Mouse (Mus musculus) thymus, postnatal 25 days (tissue): ENCODE measurements around the gene L1td1.
"Not testable (repeated sequence)": the region's sequence is repeated elsewhere in the genome, so short reads cannot be mapped to it uniquely, and the experiment has no call there.

Source experiments
- DNase-seq: peaks from one replicate; pipeline ENCODE4 v3.0.0; 2022

The L1td1 gene

GRCm38 (mm10) chr4:98726590-98727237 is at the start of gene L1td1:
L1td1 (plus strand) TSS chr4:98726734.
- DNase-seq: no peak

- DNase-seq: no peak
These were observed 49.0 kb upstream of the L1td1 start for GRCm38 (mm10) chr4:98677506-98677905.

- DNase-seq: no peak
These were observed 39.8 kb upstream of the L1td1 start for GRCm38 (mm10) chr4:98686678-98687267.

- no peak for DNase-seq
These were observed 38.4 kb upstream of the L1td1 start for GRCm38 (mm10) chr4:98688116-98688515.

GRCm38 (mm10) chr4:98688520-98688919 is 38.0 kb upstream of the L1td1 start:
- DNase-seq: no peak

GRCm38 (mm10) chr4:98689988-98690387 is 36.5 kb upstream of the L1td1 start:
- DNase-seq: no peak

- no peak for DNase-seq
These were observed 32.9 kb upstream of the L1td1 start for GRCm38 (mm10) chr4:98693465-98694185.

GRCm38 (mm10) chr4:98697932-98698331 is 28.6 kb upstream of the L1td1 start:
- DNase-seq: no peak

GRCm38 (mm10) chr4:98698921-98699320 is 27.6 kb upstream of the L1td1 start:
- DNase-seq: no peak

GRCm38 (mm10) chr4:98700156-98700555 is 26.4 kb upstream of the L1td1 start:
- no peak for DNase-seq

- peak; percentile 49 for DNase-seq
These were observed 24.2 kb upstream of the L1td1 start for GRCm38 (mm10) chr4:98702201-98702894.

GRCm38 (mm10) chr4:98710891-98711290 is 15.6 kb upstream of the L1td1 start:
- DNase-seq: no peak

GRCm38 (mm10) chr4:98717735-98718546 is 8.6 kb upstream of the L1td1 start:
- DNase-seq: no peak

- no peak for DNase-seq
These were observed 8.0 kb upstream of the L1td1 start for GRCm38 (mm10) chr4:98718547-98718917.

GRCm38 (mm10) chr4:98722454-98722853 is 4.1 kb upstream of the L1td1 start:
- peak; percentile 71 for DNase-seq

GRCm38 (mm10) chr4:98724682-98725081 is 1.9 kb upstream of the L1td1 start:
- not testable (repeated sequence) for DNase-seq

- DNase-seq: no peak
These were observed 1.1 kb upstream of the L1td1 start for GRCm38 (mm10) chr4:98725439-98725838.

GRCm38 (mm10) chr4:98727295-98727958 is 893 bp downstream of the L1td1 start:
- no peak for DNase-seq

- DNase-seq: no peak
These were observed 1.4 kb downstream of the L1td1 start for GRCm38 (mm10) chr4:98727959-98728347.

- DNase-seq: no peak
These were observed 2.2 kb downstream of the L1td1 start for GRCm38 (mm10) chr4:98728716-98729115.

GRCm38 (mm10) chr4:98733660-98734059 is 7.1 kb downstream of the L1td1 start:
- DNase-seq: no peak

GRCm38 (mm10) chr4:98739753-98740152 is 13.2 kb downstream of the L1td1 start:
- DNase-seq: no peak
